Mouse (Mus musculus) mature B cell (primary cell): ENCODE data around the gene Ccdc63.
"Not testable (repeated sequence)": the region's sequence is repeated elsewhere in the genome, so short reads cannot be mapped to it uniquely, and the experiment has no call there.

Experiments used
- in situ Hi-C: fragments of 300-500 bp; cut with MboI; formaldehyde crosslinking; loops from 2 replicates; pipeline ENCODE4 v1.14.3; 2019

Gene Ccdc63

GRCm38 (mm10) chr5:122140723-122141122 is at the start of gene Ccdc63:
Gene Ccdc63 (minus strand): TSS chr5:122140823.
- in situ Hi-C loops = no loop called here

GRCm38 (mm10) chr5:122189115-122189514 is 48.5 kb upstream of the Ccdc63 start:
- in situ Hi-C loops = no loop called here

- in situ Hi-C loops = not testable (repeated sequence)
These were observed 44.2 kb upstream of the Ccdc63 start for GRCm38 (mm10) chr5:122184858-122185257.

- in situ Hi-C loops = no loop called here
These were observed 43.7 kb upstream of the Ccdc63 start for GRCm38 (mm10) chr5:122184283-122184806.

- in situ Hi-C loops = no loop called here
These were observed 39.0 kb upstream of the Ccdc63 start for GRCm38 (mm10) chr5:122179665-122180064.

GRCm38 (mm10) chr5:122176398-122176797 is 35.8 kb upstream of the Ccdc63 start:
- in situ Hi-C loops = no loop called here

GRCm38 (mm10) chr5:122175961-122176360 is 35.3 kb upstream of the Ccdc63 start:
- in situ Hi-C loops = no loop called here

GRCm38 (mm10) chr5:122175402-122175801 is 34.8 kb upstream of the Ccdc63 start:
- in situ Hi-C loops = no loop called here

GRCm38 (mm10) chr5:122171058-122171457 is 30.4 kb upstream of the Ccdc63 start:
- in situ Hi-C loops = no loop called here

GRCm38 (mm10) chr5:122168344-122169069 is 27.9 kb upstream of the Ccdc63 start:
- in situ Hi-C loops = no loop called here

- in situ Hi-C loops = no loop called here
These were observed 26.1 kb upstream of the Ccdc63 start for GRCm38 (mm10) chr5:122166636-122167161.

- in situ Hi-C loops = no loop called here
These were observed 24.8 kb upstream of the Ccdc63 start for GRCm38 (mm10) chr5:122165233-122165915.

GRCm38 (mm10) chr5:122164011-122164410 is 23.4 kb upstream of the Ccdc63 start:
- in situ Hi-C loops = no loop called here

GRCm38 (mm10) chr5:122163194-122163593 is 22.6 kb upstream of the Ccdc63 start:
- in situ Hi-C loops = no loop called here

GRCm38 (mm10) chr5:122158557-122159515 is 18.2 kb upstream of the Ccdc63 start:
- in situ Hi-C loops = no loop called here

- in situ Hi-C loops = no loop called here
These were observed 17.3 kb upstream of the Ccdc63 start, which contains the start of gene Ppp1cc for GRCm38 (mm10) chr5:122157827-122158381. Gene Ppp1cc (plus strand): TSS chr5:122158278.

- in situ Hi-C loops = no loop called here
These were observed 15.9 kb upstream of the Ccdc63 start for GRCm38 (mm10) chr5:122156486-122156885.

GRCm38 (mm10) chr5:122155613-122156012 is 15.0 kb upstream of the Ccdc63 start:
- in situ Hi-C loops = no loop called here

- in situ Hi-C loops = no loop called here
These were observed 14.2 kb upstream of the Ccdc63 start for GRCm38 (mm10) chr5:122154782-122155181.

- in situ Hi-C loops = no loop called here
These were observed 13.4 kb upstream of the Ccdc63 start for GRCm38 (mm10) chr5:122154006-122154405.

GRCm38 (mm10) chr5:122152508-122152907 is 11.9 kb upstream of the Ccdc63 start:
- in situ Hi-C loops = not testable (repeated sequence)
